Mouse (Mus musculus) spleen, adult 10 weeks (tissue): ENCODE results near the gene Nmu. TPM values are rescaled to one million over a fixed set of nuclear protein-coding genes. Genes with fewer than 3 reads are reported as not detected.

ENCODE experiments used
- polyA plus RNA-seq: library from polyadenylated mRNA; stranded (reverse); fragments of 350-450 nt; fragmentation: Illumina TruSeq; extraction: RNeasy Lipid Tissue Mini Kit (QIAGEN cat#74804); gene quantifications from one replicate; pipeline ENCODE4 v1.2.3, GENCODE M21; 2015; ENCODE audit warnings: low replicate concordance; ENCODE audit not compliant: insufficient read depth

Nmu gene
- not detected for polyA plus RNA-seq

GRCm38 (mm10) chr5:76363453-76364104 is at the start of gene Nmu:
Gene Nmu, minus strand, starts transcription at chr5:76363788.

GRCm38 (mm10) chr5:76330953-76331352 is 32.6 kb downstream of the Nmu start, which contains the start of gene Pdcl2:
Gene Pdcl2, minus strand, starts transcription at chr5:76331156.

GRCm38 (mm10) chr5:76304452-76305341 is 58.9 kb downstream of the Nmu start, which contains the start of gene Clock:
Gene Clock, minus strand, starts transcription at chr5:76304792.

Other genes starting within 250 kb of the Nmu start
- 46.9 TPM for gene Srd5a3, start 223.5 kb downstream of the Nmu start, polyA plus RNA-seq
- gene Tmem165, start 179.9 kb downstream of the Nmu start, polyA plus RNA-seq = 77.7 TPM
- gene Clock, start 59.0 kb downstream of the Nmu start, polyA plus RNA-seq = 21.2 TPM
- gene Pdcl2, start 32.6 kb downstream of the Nmu start, polyA plus RNA-seq = not detected
- gene Gm7271, start 120.3 kb upstream of the Nmu start, polyA plus RNA-seq = not detected
- gene Exoc1, start 165.5 kb upstream of the Nmu start, polyA plus RNA-seq = 85.2 TPM
- 19.0 TPM for gene Cep135, start 224.9 kb upstream of the Nmu start, polyA plus RNA-seq